Mouse (Mus musculus) liver, adult 2 months (tissue): ENCODE measurements around the gene Ugcg.

ENCODE experiments used
- CTCF ChIP-seq: fragments of 200-500 bp; IDR thresholded peaks from 2 replicates; pipeline ENCODE4 v1.5.1; 2011; ENCODE audit warnings: low read depth, low read length, control low read depth
- POLR2A ChIP-seq: fragments of 200-500 bp; IDR thresholded peaks from 2 replicates; pipeline ENCODE4 v1.6.1; 2011; ENCODE audit warnings: low read length, control low read depth; ENCODE audit not compliant: insufficient read depth; ENCODE audit errors: extremely low read depth

- TF ChIP-seq CTCF = no peak
- TF ChIP-seq POLR2A = no peak
Observed at GRCm38 (mm10) chr4:59197462-59197861, 8.4 kb downstream of the Ugcg start.
